Mouse (Mus musculus): ENCODE measurements around the gene Hist1h3a.

- no peak for TF ChIP-seq CTCF (IDR thresholded peaks at IDR 0.05; ENCODE audit: borderline replicate concordance, extremely low read depth, insufficient read depth, insufficient read length)
- TF ChIP-seq POLR2A (IDR thresholded peaks at IDR 0.05; ENCODE audit: borderline replicate concordance, extremely low read depth, insufficient read depth, insufficient read length, poor library complexity, severe bottlenecking): no peak
Measured at GRCm38 (mm10) chr13:23772561-23773313, 10.6 kb upstream of the Hist1h3a start.

Measured in brain, embryonic 14.5 days (tissue).